Mouse (Mus musculus) testis, postnatal 14 days (tissue): Measurements from ENCODE around the gene Coro2b.

Experiments
- DNase-seq: peaks from one replicate; pipeline ENCODE4 v3.0.0; 2021; ENCODE audit warnings: low spot score

The Coro2b gene

DNA sequence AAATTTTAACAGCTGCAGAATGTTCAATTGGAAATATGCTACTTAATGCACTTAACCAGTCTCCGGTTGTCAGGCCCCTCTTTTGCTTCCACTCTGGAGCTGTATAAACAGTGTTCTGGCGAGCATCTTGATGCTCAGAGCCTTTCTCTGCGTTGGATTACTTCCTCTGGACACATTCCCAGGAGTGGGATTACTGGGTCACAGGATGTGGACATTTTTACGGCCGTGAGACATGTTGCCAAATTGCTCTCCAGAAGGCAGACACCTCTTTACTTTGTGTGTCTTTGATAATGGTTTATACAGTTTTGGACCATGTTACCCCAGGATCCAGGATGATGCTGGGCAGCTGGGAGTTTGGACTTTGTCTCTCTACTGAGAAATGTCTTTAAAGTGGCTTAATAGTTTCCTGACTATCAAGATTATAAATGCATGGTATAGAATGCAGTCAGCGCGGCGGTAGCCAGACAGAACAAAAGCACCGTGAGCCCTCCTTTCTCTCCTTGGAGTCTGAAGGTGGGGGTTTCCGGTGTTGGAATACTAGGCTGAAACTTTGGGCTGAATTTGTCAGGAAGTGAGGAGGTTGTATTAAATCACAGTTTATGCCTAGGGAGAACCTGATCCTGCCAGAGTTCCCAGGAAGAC lies 23.2 kb downstream of the Coro2b start:
- DNase-seq: no peak

- no peak for DNase-seq
These were observed 26.3 kb downstream of the Coro2b start for GRCm38 (mm10) chr9:62510530-62510936.

DNA sequence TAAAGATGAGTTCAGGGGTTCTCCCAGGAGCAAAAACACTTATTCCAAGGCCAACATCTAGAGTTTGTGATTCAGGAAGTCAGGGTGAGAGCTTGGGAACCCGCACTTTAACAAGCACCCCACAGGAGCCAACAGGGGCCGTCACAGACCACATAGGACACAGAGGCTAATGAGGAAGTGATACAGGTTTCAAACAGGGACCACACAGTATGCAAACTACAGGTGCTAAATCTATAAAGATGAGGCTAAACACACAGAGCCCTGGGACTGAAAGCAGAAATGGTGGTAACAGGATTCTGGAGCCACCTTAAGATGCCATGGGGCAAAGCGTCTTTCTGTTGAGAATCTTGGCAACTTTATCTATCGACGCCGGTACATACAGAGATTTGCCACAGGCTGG lies 27.2 kb downstream of the Coro2b start:
- no peak for DNase-seq

- DNase-seq: no peak
These were observed 27.9 kb downstream of the Coro2b start for GRCm38 (mm10) chr9:62508740-62509524.

DNA sequence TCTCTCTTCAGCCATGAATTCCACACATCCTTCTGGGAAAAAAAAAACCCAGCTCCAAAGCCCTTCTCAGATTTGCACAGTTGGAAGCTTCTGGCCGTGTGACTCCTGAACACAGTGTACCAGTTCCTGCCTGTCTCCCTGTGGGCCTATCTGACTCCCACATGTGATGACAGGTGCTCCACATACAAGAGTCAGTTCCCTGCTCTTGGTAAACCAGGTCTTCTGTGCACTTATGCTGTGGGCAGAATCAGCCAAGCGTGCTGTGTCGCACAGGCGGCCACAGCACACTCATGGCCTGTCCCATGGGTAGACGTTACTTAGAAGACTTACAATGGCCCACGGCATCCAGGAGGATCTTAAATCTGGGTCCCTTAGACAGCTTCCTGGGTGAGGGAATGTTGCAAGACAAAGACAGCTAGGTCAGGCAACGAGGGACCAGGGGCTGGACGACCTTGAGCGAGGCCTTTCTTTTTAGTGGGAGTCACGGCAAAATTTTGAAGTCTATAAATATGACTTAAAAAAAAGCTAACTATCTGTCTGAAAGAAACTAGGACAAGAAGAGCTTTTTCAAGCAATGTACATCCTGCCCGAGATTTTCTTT lies 30.3 kb downstream of the Coro2b start:
- no peak for DNase-seq

GRCm38 (mm10) chr9:62504129-62504528 lies 32.7 kb downstream of the Coro2b start:
- DNase-seq: no peak

DNA sequence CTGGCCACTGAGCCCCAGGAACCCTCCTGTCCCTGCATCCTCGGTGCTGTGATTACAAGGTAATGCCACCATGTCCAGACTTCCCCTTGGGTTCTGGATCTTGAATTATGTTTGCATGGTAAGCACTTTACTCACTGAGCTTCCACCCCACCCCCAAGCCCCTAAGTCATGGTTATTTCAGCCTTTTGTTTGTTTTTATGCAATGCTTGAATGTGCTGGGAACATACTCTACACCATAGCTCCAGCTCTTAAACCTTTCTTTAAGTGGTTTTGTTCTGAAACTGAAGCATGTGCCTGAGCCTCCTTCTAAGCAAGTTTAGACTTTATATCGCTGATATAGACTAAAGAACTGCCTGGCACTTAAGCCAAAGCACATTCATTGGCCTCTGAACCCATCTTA lies 34.5 kb downstream of the Coro2b start:
- DNase-seq: no peak

GRCm38 (mm10) chr9:62501566-62501965 lies 35.3 kb downstream of the Coro2b start:
- DNase-seq: no peak

- no peak for DNase-seq
These were observed 36.8 kb downstream of the Coro2b start for GRCm38 (mm10) chr9:62500007-62500406.

GRCm38 (mm10) chr9:62498945-62499344 lies 37.9 kb downstream of the Coro2b start:
- DNase-seq: no peak

DNA sequence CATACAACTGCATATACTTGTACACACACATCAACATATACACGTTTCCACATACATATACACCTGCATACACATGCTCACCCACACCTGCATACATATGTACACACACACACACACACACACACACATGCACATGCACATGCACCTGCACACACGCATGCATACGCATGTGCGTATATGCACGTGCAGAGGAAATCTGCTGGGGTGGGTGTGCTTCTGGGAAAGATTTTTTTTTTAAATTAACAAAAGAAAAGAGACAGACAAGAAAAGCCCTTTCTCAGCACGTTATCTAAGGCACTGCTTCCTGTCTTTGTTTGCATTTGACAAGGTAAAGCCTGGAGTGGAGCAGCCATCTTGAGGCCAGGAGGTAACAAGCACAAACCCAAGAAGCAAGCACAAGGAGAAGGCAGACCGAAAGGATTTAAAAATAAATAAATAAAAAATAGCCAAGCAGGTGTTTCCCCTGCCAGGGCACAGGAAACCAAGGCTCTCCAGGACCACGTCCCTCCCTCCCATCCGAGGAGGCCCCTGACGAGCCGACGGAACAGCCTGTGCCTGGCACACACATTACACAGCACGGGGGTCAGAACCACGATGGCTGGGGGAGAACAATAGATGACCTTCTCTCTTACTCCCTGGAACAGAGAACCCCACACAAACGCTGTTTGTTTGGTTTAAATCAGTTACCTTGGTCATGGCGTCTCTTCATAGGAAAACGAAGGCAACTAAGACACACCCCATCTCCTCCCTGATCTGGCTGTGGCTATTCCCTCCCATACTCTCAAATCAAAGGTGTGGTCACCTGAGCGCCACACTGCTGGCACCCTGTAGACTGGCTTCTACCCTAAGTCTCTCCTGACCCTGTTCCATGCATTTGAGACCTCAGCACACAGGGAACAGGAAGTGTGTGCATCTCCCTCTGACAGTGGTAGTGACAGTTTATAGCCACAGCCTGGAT lies 39.4 kb downstream of the Coro2b start:
- no peak for DNase-seq

DNA sequence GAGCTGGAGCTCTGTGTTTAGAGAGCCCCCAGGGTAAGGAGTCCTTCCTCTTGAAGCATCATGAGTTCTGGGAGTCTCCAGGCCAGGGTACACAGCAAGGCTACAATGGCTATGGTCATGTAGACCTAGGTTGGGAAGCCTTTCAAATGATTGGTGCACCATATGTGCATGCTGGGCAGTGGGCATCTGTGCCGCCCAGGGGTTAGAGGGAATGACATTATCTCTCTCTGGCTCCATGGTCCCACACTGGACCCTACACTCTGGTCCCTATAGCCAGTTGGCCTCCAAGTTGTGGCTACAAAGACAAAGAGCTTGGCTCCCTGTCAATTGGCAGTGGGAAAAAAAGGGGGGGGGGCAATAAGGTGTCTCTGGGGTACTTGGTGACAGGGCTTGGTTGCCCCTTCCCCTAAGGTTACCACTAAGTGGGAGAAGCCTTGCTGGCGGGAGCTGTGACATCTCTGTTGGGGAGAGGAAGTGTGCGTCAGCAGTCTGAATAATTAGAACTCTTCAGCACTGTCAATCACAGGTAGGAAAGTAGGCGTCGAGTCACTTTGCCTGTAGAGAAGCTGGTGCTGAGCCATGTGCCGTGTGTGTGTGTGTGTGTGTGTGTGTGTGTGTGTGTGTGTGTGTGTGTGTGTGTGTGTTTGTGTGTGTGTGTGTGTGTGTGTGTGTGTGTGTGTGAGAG lies 44.4 kb downstream of the Coro2b start:
- no peak for DNase-seq

DNA sequence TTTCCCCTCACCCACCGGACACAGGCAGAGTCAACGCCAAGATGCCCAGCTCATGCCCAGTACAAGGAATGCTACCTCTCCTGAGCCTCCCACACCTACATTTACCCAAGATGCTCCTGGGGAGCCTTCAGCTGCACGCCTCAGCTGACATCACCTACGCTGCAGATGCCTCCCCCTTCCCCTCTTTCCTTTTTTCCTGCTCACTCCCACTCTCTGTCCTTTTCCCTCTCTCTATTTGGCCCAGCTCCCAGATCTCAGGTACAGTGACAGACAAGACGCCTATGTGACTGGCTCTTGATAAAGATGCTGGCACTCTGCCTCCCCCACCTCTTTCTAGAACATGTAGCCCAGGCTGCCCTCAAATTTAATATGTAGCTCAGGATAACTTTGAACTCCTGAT lies 45.2 kb downstream of the Coro2b start:
- no peak for DNase-seq

GRCm38 (mm10) chr9:62491104-62491503 lies 45.7 kb downstream of the Coro2b start:
- no peak for DNase-seq

GRCm38 (mm10) chr9:62484107-62484506 lies 52.7 kb downstream of the Coro2b start:
- no peak for DNase-seq

DNA sequence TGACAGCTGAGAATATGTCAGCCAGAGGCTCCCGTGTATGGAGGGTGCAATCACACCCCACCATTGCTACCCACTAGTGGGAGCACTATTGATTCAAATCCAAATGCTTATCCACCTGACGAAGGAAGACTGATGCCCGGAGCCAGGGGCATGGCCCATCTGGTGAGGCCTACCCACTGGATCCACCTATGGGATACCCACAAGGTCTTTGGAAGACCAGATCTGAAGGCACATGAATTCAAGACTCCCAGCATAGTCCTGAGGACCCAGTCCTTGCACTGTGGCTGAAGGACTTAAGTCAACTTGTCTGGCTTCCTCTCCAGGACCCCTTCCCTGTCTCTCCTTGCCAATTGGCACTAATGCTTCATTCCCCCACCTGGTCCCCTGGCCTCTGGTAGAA lies 54.1 kb downstream of the Coro2b start:
- DNase-seq: no peak

- no peak for DNase-seq
These were observed 55.8 kb downstream of the Coro2b start for GRCm38 (mm10) chr9:62480898-62481642.

DNA sequence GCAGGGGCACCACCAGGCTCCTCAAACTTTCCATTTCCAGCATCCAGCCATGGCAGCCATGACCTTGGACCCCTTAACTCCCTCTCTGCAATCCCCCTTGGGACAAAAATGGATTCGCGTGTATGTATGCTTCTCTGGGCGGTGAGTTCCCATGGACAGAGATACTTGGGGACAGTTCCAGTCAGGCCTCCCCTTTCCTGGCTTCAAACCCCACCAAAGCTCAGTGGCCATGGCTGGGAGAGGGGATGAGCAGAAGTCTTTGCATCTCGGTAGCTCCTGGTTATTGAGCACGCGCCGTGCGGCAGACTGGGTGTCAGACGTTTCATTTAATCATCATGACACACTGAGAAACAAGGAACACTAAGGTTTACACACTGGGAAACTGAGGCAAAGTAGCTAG lies 56.7 kb downstream of the Coro2b start:
- DNase-seq: no peak

DNA sequence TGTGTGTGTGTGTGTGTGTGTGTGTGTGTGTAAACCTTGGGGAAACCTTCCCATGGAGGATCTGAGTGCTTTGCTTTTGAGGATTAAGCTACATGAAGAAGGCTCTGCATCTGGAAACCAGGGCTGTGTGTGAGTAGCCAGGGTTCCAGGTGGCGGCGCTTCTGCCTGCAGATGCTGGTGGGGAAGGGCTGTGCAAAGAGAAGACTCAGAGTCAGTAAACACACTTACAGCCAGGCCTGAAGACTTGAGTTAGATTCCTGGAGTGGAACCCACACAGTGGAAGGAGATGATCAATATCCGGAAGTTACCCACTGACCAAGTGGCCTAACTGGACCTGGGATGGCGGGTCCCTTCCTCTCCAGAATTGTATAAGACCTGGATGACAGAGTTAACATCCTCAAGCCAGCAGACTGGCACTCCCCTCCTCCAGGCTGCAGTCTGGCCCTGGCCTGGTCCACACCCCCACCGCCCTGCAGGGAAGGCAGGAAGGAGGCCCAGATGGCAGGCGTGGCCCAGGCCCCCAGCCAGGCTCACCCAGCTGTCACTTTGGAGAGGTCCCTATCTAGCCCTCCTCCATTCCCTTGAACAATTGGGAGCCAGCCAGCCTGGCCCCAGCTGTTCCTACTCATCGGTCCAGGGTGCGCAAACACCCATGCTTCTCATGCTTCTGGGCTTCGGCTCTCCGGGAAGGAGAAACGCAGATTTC lies 59.9 kb downstream of the Coro2b start:
- peak; percentile 64 for DNase-seq

DNA sequence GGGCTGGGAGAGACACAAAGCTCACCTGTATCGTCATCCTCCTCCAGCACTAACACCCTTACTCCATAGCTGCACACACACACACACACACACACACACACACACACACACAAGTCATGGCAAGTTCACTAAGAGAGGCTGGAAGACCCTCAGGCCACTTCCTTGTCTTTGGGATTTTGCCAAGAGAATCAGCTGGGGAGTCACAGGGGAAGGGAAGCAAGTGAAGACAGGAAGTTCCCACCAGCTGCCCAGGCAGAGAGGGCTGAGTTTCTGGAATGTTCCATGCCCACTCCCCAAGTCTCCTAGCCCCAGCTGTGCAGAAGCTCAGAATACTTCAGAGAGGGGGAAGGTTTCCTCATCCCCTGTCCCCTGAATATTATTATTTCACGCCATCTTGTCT lies 62.6 kb downstream of the Coro2b start:
- DNase-seq: no peak
